Mouse (Mus musculus): Measurements from ENCODE around the gene Gm28042. TPM values are rescaled to one million over a fixed set of nuclear protein-coding genes. Genes with fewer than 3 reads are reported as not detected.

Gene Gm28042
- polyA plus RNA-seq, 1 experiment from 2014 or later = 3.7 TPM

DNA sequence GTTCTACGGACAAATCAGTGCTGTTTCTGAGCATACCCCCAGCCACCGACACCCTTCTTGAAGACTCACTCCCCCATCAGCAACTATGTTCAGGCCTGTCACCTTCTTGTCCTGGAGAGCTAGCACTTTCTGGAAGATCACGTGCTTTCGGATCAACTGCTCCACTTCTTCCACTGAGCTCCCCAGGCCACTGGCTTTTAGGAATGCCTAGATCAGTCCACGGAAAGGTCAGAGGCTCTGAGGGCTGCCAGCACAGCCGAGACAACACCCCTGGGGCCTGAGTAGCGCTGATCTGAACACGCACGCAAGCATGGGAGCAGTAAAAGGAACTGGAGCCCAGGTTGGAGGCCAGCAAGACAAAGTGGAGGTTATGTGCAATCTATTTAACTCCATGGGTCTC lies 33.4 kb downstream of the Gm28042 start:
- Histone ChIP-seq H3K36me3 (no peaks in the 10 kb centered on the region), H3K4me2 (replicated peaks) (no peak overlapping the region), H3K4me3 (replicated peaks) (no peak overlapping the region), H3K4me1 (peaks cover 31% of the 10 kb centered on the region), H3K27me3 (no peaks in the 10 kb centered on the region), H3K27ac (replicated peaks) (peak overlapping the region; percentile 73), H3K9me3 (replicated peaks) (no peaks in the 10 kb centered on the region), H3K9ac (no peak overlapping the region)
- ATAC-seq (ENCODE audit: insufficient number of reproducible peaks, low FRiP score, low TSS enrichment, low read depth) = no peak
- WGBS = 57% methylated on average over 9 of the region's 9 CpGs

DNA sequence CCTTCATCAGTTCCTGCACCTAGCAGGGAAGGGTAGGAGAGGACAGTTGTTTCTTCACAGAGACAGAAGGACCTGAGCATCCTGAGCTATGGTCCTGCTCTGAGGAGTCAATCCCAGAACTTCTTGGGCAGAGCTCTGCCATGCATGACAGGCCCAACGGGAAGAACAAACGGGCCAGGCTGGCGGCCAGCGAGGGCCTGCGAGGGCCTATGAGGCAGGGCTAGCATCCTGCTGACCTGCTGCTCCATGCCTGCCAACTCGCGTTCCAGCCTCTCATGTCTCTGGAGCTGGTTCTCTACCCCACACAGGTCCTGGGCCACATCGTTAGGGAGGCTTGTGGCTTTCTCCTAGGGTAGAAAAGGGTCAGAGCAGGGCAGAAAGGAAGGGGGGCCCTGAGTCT lies 35.0 kb downstream of the Gm28042 start:
- Histone ChIP-seq H3K4me2 (replicated peaks) (no peak overlapping the region), H3K9me3 (replicated peaks) (no peaks in the 10 kb centered on the region), H3K4me1 (peaks cover 31% of the 10 kb centered on the region), H3K27me3 (no peaks in the 10 kb centered on the region), H3K4me3 (replicated peaks) (no peak overlapping the region), H3K9ac (no peak overlapping the region), H3K27ac (replicated peaks) (no peak overlapping the region), H3K36me3 (no peaks in the 10 kb centered on the region)
- no peak for ATAC-seq (ENCODE audit: insufficient number of reproducible peaks, low FRiP score, low TSS enrichment, low read depth)
- WGBS = 84% methylated on average over 8 of the region's 8 CpGs

DNA sequence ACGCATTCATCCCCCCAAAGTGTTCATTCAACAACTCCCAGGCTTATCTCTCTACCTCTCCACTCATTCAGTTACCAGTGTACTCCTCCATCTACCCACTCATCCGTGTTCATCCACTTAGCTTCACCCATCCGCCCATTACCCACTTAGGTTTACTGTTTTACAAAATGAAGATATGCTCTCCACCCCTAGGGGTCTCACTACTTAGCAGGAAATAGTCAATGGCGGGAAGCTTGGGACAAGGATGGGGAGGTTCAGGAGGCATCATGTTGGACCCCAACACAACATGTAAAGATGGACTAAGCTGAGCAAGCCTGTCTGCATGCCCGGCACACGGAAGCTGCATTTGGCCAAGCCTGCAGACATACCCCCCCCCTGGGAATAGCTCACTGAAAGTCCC lies 37.3 kb downstream of the Gm28042 start:
- ATAC-seq (ENCODE audit: insufficient number of reproducible peaks, low FRiP score, low TSS enrichment, low read depth) = no peak
- no peaks in the 10 kb centered on the region for H3K27me3 ChIP-seq
- H3K9me3 ChIP-seq (replicated peaks) = no peaks in the 10 kb centered on the region
- H3K4me2 ChIP-seq (replicated peaks) = no peak overlapping the region
- no peak overlapping the region for H3K4me3 ChIP-seq (replicated peaks)
- no peak overlapping the region for H3K27ac ChIP-seq (replicated peaks)
- 85% methylated on average over 6 of the region's 6 CpGs for WGBS
- H3K36me3 ChIP-seq = no peaks in the 10 kb centered on the region
- no peak overlapping the region for H3K9ac ChIP-seq
- H3K4me1 ChIP-seq = peaks cover 28% of the 10 kb centered on the region

DNA sequence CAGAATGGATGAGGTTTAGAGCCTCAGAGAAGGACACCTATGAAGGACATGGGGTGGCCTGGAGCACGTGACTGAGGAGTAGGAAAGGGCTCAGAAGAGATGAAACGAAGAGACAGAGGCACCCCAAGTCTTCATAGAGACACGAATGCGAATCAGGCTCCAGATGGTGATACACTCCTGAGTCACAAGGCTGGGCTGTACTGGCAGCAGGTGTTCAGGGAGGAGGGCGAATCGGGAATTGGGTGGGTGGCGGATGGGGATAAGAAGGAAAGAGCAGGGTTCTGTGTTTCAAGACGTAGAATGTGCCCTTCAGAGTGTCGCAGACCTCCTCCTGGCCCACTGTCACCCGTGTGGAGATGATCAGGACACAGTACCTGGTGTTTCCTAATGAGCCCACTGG lies 38.0 kb downstream of the Gm28042 start:
- Histone ChIP-seq H3K36me3 (no peaks in the 10 kb centered on the region), H3K27ac (replicated peaks) (no peak overlapping the region), H3K9ac (no peak overlapping the region), H3K4me2 (replicated peaks) (no peak overlapping the region), H3K9me3 (replicated peaks) (no peaks in the 10 kb centered on the region), H3K27me3 (no peaks in the 10 kb centered on the region), H3K4me1 (peaks cover 22% of the 10 kb centered on the region), H3K4me3 (replicated peaks) (no peak overlapping the region)
- 85% methylated on average over 10 of the region's 10 CpGs for WGBS
- no peak for ATAC-seq (ENCODE audit: insufficient number of reproducible peaks, low FRiP score, low TSS enrichment, low read depth)

DNA sequence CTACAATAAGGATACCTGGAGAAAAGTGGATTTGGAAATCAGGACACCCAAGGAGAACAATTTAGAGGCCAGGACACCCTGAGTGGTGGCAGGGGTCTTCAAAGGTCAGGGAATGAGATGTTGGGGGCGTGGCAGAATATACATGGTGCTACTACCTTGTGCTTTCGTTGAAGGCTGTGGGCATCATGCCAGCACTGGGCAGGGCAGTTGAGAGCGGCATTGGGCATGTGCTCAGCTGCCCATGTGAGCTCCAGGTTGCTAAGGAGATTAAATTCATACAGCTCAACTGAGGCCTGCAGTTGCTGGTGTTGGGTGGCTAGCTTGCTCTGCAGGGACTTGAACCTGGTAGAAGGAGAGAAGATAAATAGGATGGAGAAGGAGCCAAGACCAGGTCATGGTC lies 38.9 kb downstream of the Gm28042 start:
- Histone ChIP-seq H3K9ac (no peak overlapping the region), H3K4me2 (replicated peaks) (no peak overlapping the region), H3K27me3 (no peaks in the 10 kb centered on the region), H3K27ac (replicated peaks) (no peak overlapping the region), H3K36me3 (no peaks in the 10 kb centered on the region), H3K4me3 (replicated peaks) (no peak overlapping the region), H3K4me1 (peaks cover 12% of the 10 kb centered on the region), H3K9me3 (replicated peaks) (no peaks in the 10 kb centered on the region)
- WGBS = 81% methylated on average over 3 of the region's 3 CpGs
- ATAC-seq (ENCODE audit: insufficient number of reproducible peaks, low FRiP score, low TSS enrichment, low read depth) = no peak

DNA sequence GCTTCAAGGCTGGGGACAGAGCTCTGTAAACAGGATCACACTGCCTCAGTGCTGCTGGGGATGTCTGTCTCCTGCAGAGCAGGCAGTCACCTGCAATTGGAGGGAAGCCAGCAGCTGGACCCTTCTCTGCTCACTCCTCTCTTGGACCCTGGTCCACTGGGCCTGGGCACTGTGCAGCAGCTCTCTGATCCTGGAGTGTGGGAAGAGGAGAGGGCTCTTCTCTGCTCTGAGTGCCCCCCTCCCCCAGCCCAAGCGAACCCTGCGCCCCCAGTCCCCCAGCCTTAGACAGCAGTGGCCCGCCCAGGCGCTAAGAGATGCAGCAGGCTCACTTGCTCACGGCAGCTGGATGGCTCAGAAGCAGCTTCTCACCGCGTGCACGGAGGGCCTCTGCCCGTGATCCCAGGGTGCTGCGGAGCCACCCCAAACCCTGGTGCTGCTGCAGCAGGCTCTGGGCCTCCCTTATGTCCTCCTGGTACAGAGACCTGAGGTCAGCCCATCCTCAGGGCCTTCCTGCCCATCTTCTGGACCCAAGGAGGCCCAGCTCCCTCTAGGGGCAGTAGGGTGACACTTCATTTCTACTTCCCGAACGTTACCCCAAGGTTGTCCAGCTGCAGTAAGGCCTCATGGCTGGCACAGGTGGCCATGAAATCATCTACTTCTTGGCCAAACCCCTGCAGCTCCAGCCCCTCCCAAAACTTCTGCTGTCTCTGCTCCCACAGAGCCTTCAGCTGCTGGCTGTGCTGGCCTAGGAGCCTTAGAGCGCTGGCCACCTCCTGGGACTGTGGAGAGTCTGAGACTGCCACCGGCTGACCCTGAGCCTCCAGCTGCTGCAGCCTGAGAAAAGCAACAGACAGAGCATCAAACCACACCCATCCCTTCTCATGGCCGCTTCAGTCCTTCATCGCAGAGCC lies 41.5 kb downstream of the Gm28042 start:
- Histone ChIP-seq H3K27ac (replicated peaks) (no peak overlapping the region), H3K4me3 (replicated peaks) (no peak overlapping the region), H3K4me2 (replicated peaks) (no peak overlapping the region), H3K4me1 (peaks cover under 1% of the 10 kb centered on the region; the same call in 1 of the 2 replicates), H3K27me3 (no peaks in the 10 kb centered on the region), H3K9me3 (replicated peaks) (no peaks in the 10 kb centered on the region), H3K36me3 (no peaks in the 10 kb centered on the region), H3K9ac (no peak overlapping the region)
- peak; percentile 21; the same call in 1 of the 2 replicates for ATAC-seq (ENCODE audit: insufficient number of reproducible peaks, low FRiP score, low TSS enrichment, low read depth)
- WGBS = 33% methylated on average over 16 of the region's 16 CpGs

DNA sequence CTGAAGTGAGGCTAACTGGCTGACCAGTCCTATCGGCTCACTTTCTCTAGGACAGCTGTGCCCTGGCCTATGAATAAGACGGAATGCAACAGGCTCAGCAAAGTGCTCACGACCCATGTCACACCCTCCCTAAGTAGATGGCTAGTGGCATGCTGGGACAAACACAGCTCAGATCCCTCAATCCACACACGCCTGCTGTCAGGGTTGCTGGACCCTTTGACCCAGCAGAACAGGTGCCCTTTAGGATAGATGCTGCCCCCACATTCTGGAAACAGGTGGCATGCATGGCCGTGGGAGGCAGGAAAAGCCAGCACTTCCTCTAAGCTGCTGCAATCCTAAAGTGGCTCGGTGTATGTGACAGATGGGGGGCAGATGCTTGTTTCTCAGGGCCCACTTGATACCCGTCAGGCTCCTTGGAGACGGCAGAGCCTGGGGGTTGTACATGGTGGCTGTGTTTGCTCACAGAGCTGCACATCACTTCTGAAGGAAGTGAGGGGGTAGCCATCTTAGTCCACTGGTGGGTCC lies 42.2 kb downstream of the Gm28042 start:
- H3K4me3 ChIP-seq (replicated peaks) = no peak overlapping the region
- no peaks in the 10 kb centered on the region for H3K36me3 ChIP-seq
- no peak overlapping the region for H3K27ac ChIP-seq (replicated peaks)
- no peak overlapping the region for H3K4me2 ChIP-seq (replicated peaks)
- H3K9ac ChIP-seq = no peak overlapping the region
- no peaks in the 10 kb centered on the region; the same call in 1 of the 2 replicates for H3K4me1 ChIP-seq
- ATAC-seq (ENCODE audit: insufficient number of reproducible peaks, low FRiP score, low TSS enrichment, low read depth) = peak; percentile 39
- no peaks in the 10 kb centered on the region for H3K9me3 ChIP-seq (replicated peaks)
- no peaks in the 10 kb centered on the region for H3K27me3 ChIP-seq
- 47% methylated on average over 8 of the region's 8 CpGs for whole genome bisulfite sequencing

DNA sequence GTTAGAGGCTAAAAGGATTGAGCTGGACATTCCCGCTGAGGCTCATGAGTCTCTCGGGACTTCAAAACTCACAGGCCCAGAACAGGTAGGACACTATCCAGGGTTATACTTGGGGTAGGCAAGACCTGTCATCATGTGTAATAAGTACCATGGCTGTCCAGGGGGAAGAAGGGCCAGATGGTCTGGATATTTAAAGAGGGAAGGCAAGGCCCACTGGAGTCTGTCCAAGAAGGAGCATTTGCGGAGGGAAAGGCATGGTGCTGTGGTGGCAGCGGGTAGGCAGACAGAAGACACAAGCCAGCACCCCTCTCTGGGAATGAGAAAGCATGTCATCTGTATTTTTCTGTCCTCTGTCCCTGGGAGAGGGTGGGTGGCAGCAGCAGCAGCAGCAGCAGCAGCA lies 46.8 kb downstream of the Gm28042 start:
- no peaks in the 10 kb centered on the region for H3K9me3 ChIP-seq (replicated peaks)
- H3K36me3 ChIP-seq = no peaks in the 10 kb centered on the region
- WGBS = 82% methylated on average over 4 of the region's 4 CpGs
- H3K9ac ChIP-seq = no peak overlapping the region
- H3K27me3 ChIP-seq = peaks cover 17% of the 10 kb centered on the region
- no peak overlapping the region for H3K4me3 ChIP-seq (replicated peaks)
- ATAC-seq (ENCODE audit: insufficient number of reproducible peaks, low FRiP score, low TSS enrichment, low read depth) = no peak
- peaks cover 8% of the 10 kb centered on the region for H3K4me1 ChIP-seq
- H3K27ac ChIP-seq (replicated peaks) = no peak overlapping the region
- H3K4me2 ChIP-seq (replicated peaks) = no peak overlapping the region

DNA sequence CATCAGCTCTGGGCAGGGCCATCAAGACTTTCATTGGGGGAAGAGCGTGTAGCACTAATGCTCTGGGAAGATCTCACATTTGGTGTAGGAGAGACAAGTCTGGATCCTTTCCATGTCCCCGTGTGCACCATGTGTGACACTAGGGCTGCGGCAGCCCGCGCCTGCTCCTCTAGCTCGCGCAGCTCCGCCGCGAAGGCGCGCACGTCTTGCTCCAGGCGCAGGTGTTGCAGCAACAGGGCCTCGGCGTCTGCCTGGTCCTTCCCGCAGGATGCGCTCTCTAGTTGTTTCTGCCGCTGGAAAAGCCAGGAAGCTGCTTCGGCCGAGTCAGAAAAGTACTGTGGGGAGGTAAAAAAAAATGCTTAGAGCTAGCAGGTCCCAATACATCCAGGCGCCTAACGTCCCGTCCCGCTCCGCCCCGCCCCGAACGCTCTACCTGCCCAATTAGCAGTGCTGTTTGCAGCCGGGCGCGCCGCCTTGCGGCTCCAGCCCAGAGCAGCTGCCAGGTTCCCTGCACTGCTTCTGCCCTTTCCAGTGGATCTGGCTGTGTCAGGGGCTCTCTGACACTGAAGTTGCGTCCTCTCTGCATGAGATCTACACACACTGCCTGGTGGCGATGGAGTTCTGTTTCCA lies 48.9 kb downstream of the Gm28042 start:
- ATAC-seq (ENCODE audit: insufficient number of reproducible peaks, low FRiP score, low TSS enrichment, low read depth) = 0 out of 2 replicates have a peak, but pooled peaks have one; percentile 37
- peak overlapping the region; percentile 65 for H3K4me2 ChIP-seq (replicated peaks)
- H3K4me1 ChIP-seq = peaks cover 8% of the 10 kb centered on the region
- no peaks in the 10 kb centered on the region for H3K36me3 ChIP-seq
- H3K9ac ChIP-seq = 0 out of 2 replicates have a peak overlapping the region, but pooled peaks have one; percentile 9
- WGBS = 1% methylated on average over 36 of the region's 36 CpGs
- peaks cover 17% of the 10 kb centered on the region for H3K27me3 ChIP-seq
- H3K9me3 ChIP-seq (replicated peaks) = no peaks in the 10 kb centered on the region
- H3K4me3 ChIP-seq (replicated peaks) = peak overlapping the region; percentile 40
- no peak overlapping the region for H3K27ac ChIP-seq (replicated peaks)

DNA sequence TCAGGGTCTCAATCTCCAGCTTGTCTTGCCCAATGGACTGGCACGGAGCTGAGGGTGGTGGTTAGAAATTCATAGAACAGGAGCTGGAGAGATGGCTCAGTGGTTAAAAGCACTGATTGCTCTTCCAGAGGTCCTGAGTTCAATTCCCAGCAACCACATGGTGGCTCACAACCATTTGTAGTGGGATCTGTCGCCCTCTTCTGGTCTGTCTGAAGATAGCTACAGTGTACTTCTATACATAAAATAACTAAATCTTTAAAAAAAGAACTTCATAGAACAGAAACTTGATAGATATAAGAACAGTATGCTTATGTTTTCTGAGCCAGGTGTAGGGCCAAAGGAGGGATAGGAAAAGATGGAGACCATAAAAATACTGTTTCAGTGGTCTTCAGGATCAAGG lies 55.1 kb downstream of the Gm28042 start:
- no peak overlapping the region for H3K4me2 ChIP-seq (replicated peaks)
- no peaks in the 10 kb centered on the region for H3K9me3 ChIP-seq (replicated peaks)
- WGBS = 68% methylated on average over 2 of the region's 2 CpGs
- H3K27me3 ChIP-seq = peaks cover 1% of the 10 kb centered on the region
- no peak for ATAC-seq (ENCODE audit: insufficient number of reproducible peaks, low FRiP score, low TSS enrichment, low read depth)
- 0 out of 2 replicates have a peak, but pooled peaks cover 3% of the 10 kb centered on the region for H3K4me1 ChIP-seq
- H3K36me3 ChIP-seq = no peaks in the 10 kb centered on the region
- no peak overlapping the region for H3K27ac ChIP-seq (replicated peaks)
- no peak overlapping the region for H3K4me3 ChIP-seq (replicated peaks)
- H3K9ac ChIP-seq = no peak overlapping the region

DNA sequence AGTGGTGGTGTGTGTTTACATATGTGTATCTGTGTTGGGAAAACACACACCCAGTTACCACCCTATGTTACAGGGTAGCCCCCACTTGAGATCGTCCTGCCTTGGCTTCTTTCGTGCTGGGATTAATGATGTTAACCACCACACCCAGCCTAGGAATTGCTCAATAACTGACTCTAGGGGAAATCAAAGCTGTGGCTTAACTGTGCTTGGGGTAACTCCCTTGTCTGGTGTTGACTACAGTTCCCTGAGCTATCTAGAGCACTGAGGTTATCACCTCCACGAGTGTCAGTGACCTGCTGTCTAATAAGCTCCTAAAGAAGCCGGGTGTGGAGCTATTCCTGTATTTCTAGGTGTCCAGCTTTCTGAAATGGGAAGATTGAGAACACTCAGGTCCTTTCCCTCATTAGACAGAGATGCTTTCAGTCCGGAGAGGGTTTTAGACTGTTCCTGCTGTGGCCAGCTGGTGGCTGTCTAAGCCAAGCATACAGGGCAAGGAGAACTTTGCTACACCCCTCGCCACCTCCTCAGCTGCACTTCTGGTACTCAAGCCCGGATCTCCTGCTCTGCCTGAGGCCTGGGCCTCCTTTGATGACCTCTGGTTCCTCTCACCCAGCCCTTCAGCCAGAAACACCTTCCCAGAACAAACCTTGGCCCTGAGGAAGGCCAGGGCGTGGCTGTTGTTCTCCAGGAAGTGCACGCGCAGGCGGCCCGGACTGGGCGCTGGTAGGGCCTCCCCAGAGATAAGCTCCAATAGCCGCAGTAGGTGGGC lies 57.5 kb downstream of the Gm28042 start:
- 65% methylated on average over 14 of the region's 14 CpGs for WGBS
- no peak for ATAC-seq (ENCODE audit: insufficient number of reproducible peaks, low FRiP score, low TSS enrichment, low read depth)

More for the DNA sequence above, 57.5 kb downstream of the Gm28042 start:
- no peak overlapping the region for H3K27ac ChIP-seq (replicated peaks)
- H3K9ac ChIP-seq = no peak overlapping the region
- no peaks in the 10 kb centered on the region for H3K36me3 ChIP-seq
- 0 out of 2 replicates have a peak, but pooled peaks cover 3% of the 10 kb centered on the region for H3K4me1 ChIP-seq
- H3K9me3 ChIP-seq (replicated peaks) = no peaks in the 10 kb centered on the region
- H3K27me3 ChIP-seq = no peaks in the 10 kb centered on the region
- H3K4me3 ChIP-seq (replicated peaks) = no peak overlapping the region
- no peak overlapping the region for H3K4me2 ChIP-seq (replicated peaks)

All from embryonic facial prominence, embryonic 15.5 days (tissue).